Mouse (Mus musculus): ENCODE data around the gene Gpr137c.

Gpr137c gene

GRCm38 (mm10) chr14:45303939-45304338 is 84.4 kb downstream of the Gpr137c start:
- no peak for DNase-seq

- no peak for DNase-seq
Measured at GRCm38 (mm10) chr14:45304389-45304788, 84.9 kb downstream of the Gpr137c start.

DNA sequence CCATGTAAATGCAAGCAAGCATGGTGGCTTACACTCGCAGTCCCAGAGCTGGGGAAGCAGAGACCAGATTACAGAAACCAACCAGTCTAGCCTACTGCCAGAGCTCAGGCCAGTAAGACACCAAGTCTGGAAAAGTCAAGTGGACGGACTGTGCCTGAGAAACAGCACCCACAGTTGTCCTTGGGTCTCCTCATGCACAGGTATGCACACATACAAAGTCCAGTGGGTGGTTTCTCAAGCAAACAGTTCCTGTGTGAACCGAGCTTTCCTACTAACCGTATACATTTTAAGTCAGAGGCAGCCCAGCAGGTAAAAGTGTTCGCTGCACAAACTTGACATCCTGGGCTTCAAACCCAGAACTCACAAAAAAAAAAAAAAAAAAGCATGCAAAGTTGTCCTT is 86.3 kb downstream of the Gpr137c start:
- no peak for DNase-seq

DNA sequence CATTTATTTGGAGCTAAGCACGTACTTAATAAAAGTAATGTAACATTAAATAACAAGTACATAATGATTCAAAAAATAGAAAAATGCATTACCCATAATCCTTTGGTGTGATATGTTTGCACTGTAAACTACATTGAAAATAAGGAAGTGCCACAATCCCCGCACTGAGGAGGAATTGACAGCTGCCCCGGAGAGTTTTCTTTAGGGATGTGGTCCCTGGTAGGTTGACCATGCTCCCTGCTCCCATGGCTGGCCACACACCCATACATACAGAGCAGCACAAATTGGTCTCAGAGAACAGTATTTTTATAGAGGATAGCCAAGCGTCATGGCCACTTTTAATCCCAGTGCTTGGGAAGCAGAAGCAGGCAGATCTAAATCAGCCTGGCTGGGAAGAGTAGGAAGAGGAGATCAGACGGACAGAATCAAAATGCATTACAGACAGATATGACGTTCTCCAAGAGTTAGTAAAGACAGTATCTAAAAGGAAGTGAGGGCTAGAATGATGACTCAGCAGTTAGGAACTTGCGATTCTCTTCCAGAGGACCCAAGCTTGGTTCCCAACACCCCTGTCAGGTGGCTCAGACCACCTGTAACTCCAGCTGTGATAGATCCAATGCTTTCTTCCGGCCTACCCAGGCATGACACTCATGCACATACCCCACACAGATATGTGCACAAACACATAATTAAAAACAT is 88.3 kb downstream of the Gpr137c start:
- no peak for DNase-seq

DNA sequence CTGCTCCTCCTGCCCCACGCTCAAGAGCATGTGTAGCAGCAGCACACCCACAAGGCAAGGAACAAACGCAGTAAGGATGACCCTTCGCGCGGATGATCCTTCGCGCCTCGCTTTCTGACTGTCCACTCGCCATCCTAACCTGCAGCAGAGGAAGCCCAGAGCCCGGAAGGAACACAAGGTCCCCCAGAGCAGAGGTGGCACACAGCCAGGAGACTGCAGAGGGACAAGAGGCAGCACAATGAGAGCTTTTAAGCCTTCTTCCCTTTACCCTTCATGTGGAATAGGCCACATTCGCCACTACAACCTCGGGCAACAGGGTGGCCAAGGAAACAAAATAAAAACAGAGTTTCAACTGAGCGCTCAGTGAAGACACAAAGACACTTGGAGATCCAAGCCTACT is 90.1 kb downstream of the Gpr137c start:
- peak; percentile 36 to 49 for DNase-seq

DNA sequence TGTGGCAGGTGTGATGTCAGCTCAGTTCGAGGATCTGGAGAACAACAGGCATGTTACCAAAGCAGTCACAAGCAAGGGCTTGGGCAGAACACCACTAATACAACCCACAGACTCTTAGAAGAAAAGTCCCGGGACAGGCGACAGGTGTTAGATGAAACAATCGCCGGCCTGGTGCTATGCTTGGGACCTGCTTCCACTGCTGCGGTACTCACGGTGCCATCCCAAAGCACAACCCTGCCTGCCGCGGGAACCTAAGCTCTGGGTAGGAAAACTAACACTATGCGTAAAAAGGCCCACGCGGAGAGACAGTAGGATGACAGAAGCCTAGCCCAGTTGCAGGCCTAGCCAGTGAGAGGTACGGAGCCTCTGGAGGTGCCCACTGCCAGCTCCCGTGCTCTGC is 90.6 kb downstream of the Gpr137c start:
- no peak for DNase-seq

DNA sequence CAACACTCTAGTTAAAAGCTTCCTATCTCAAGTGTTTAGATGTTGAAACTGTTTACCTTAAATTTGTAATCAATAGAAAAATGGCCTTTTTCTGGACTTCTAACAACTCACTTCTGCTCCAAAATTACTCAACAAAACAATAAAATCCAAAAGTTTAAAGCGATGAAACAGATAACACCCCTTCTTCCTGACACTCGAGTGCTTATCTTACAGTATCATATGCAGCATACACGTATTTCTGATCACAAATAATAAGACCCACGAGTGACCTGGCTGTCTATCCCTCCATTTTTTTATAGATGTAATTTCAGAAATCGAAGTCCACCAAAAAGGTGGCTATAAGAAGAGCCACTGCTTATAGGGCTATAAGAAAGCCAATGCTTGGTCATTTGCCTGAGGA is 97.4 kb downstream of the Gpr137c start:
- no peak for DNase-seq

DNA sequence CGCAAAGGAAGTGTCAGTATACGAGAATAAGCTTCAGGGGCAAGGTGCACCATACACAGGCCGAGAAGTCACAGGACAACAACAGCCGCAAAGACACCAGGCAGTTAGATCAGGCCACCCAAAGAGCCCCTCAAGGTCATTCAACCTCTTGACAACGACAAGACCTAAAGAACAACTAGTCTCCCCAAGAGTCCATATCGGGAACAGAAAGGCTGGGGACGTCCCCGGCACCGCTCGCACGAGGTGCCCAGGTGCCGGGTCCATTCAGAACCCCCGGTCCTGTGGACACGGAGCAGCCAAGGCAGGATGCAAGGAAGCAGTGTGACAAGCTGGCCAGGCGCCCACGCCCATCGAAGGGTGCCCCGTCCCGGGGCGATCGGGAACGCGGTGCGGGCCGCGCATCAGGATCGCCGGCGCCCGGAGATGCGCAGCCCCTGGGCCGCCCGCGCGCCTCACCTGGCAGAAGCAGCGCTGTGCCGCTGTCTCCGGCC is 98.4 kb downstream of the Gpr137c start:
- no peak for DNase-seq

DNA sequence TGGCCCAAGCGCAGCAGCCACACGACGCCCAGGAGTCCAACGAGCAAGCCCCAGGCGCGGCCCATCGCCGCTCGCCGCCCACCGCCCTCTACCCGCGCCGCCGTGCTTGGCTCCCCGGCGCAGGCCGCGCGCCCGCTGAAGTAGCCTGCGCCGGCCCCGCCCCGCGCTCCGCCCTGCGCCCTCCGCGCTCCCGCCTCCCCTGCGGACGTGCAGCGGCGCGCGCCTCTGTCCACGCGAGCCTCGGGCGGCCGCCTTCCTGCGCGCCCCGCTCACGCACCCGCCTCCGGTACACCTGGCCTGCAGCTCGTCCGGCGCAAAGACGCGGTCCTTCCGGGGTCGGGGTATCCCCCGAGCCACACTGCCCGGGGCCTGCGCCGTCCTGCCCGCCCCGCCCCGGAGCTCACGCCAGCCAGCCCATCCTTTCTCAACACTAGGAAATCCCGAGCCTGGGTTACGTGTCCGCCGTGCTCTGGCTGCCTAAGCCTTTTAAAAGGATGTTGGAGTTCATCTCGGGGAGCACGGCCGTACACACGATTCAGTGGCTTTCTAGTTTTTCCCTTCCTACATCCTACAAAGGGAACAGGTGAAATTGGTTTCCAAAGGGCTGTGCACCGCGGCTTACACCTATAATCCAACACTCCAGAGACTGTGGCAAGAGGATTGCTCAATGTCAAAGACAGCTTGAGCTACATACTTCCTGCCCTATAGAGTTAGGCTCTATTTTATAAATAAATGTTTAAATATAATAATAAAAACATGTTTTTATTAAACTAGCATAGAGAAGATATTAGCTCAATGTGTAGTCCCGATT is 99.1 kb downstream of the Gpr137c start, which contains the start of gene Ero1l:
TSS of gene Ero1l (minus strand) at position 346 of the 811 bp plus-strand sequence.
- peak; percentile 80 to 91 for DNase-seq

- no peak for DNase-seq
Measured at GRCm38 (mm10) chr14:45319237-45319610, 99.7 kb downstream of the Gpr137c start.

- no peak for DNase-seq
Measured at GRCm38 (mm10) chr14:45320111-45320510, 100.6 kb downstream of the Gpr137c start.

DNA sequence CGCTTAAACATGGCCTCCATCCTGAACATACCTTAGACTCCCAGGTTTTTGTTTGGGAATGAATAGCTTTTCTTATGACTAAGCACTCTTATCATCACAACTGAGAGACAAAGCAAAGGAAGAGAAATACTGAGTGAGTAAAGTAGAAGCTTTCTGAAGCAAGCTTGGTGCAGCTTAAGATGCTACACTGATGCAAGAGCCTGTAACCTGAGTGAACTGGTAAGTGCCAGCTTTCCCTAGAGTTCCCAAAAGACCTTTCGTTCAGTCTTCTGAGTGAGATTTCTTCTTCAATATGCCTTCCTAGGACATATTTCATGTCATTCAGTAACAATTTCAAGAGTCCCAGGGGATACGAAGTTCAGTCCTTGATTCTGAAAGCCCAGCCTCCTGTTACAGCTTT is 101.5 kb downstream of the Gpr137c start:
- no peak for DNase-seq

GRCm38 (mm10) chr14:45321622-45322021 is 102.1 kb downstream of the Gpr137c start:
- no peak for DNase-seq

DNA sequence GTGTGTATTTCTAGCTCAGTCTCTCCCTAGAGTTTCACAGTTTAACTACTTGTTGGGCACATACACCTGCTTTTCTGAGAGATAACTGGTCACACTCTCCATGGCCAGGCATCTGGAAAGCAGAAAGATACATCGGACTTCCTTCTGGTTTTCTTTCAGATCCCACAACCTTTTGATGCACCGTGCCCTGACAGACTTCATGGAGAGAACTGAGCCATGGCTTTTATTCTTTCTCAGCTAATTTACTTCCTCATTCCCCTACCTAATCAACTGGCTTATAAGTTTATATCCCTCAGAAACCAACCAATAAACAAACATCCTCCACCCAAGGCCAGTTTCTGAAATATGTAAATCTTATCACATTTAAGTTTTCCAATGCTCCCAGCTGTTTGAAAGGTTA is 102.9 kb downstream of the Gpr137c start:
- DNase-seq, result no peak

DNA sequence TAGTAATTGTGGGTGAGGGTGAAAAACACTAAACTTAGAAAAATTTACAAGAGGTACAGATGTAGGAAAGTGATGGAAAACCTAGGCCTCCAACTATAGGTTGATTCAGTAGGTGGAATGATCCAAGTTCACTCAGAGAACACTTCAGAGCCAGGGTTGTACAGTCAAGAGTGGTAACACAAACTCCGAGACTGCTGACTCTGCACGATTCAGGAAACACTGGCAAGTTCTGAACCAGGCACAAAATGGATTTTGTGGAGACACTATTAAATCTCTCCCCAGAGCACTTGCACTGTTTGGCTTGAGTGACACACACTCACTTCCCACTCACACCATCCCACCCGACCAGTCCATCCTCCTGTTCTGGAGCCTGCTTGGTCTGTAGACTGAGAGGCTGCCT is 103.8 kb downstream of the Gpr137c start:
- no peak for DNase-seq

DNA sequence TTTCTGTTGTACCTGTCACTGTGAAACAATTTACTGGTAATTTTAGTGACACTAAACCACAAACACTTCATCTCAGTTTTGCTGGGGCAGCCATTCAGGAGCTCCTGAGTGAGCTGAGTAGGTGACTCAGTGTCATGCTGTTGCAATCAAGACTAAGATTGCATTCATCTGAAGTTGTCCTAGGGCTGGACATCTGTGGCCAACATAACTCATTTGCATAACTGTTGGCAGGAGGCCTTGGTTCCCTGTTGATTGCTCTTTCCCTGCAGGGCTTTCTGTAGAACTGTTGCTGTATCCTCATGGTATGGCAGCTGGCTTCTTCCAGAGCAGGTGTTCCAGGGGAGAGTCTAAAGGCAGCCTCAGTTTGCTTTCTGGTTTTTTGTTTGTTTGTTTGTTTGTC is 106.0 kb downstream of the Gpr137c start:
- no peak for DNase-seq

DNA sequence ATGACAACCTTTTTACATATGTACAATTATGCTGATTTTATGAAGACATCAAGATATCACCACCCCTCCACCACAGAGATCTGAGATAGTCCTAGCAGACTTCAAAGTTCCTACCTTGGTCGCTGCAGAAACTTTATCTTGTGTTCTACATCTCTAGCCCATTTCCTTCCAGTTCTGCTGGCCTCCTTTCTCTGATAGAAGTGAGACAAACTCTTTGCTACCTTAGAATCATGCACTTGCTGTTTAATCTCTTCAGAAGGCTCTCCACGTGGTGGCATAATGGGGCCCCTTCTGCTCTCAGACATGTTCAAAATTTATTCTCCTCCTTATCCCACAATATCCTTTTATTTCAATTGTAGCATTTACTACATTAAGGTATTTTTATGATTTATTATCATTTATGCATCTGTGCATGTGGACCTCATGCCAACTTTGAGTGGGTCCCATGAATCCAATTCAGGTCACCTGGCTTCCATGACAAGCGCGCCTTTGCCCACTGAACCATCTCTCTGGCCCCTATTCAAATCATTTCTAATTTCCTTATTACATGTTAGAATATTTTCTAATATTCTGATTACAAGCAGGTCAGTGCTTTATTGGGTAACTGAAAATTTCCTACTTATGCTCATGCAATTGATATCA is 108.7 kb downstream of the Gpr137c start:
- DNase-seq, result no peak

DNA sequence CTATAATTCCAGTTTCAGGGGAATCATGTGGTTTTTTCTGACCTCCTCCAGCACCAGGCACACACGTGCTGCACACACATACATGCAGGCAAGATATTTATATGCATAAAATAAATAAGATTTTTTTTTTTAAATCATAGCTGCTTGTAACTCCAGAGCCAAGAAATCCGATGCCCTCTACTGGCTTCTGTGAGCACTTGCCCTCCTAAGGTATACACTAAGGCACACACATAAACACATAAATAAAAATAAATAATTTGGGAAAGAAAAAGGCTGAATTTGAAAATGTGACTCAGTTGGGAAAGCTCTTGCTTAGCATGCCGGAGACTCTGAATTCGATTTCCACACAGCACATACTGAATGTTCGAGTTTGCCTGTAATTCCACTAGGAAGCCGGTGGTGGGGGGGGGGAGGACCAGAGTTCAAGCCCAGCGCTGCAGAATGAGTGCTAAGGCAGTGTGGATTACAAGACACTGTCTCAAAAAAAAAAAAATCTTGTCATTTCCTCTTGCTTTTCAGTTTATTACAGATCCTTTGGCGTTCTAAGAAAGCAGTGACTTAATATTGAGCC is 109.6 kb downstream of the Gpr137c start:
- no peak for DNase-seq

DNA sequence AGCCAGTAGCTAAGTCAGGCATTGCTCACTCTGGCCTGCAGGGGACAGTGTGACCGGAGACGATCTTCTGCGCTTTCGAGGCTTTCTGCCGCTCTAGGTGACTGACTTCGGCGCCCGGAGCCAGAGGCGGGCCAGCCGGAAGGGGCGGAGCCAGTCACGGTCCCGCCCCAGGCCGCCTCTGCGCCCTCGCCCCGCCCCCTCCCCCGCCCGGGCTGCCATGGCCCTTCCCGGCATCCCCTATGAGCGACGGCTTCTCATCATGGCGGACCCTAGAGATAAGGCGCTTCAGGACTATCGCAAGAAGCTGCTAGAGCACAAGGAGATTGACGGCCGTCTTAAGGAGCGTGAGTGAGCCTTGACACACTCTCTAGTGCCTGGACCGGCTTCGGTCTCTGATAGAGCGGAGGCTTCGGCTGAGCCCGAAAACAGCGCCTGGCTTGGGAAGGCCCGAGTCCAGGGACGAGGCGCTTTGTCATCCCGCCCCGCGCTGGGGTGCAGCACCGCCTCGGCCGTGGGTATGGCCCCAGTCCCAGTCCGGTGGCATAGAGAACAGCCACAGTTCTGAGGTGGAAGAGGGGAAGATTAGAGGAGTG is 110.2 kb downstream of the Gpr137c start, which contains the start of gene Psmc6:
TSS of gene Psmc6 (plus strand) at position 200 of the 593 bp plus-strand sequence.
- peak; percentile 90 to 95 for DNase-seq

Measured in kidney, postnatal 25 days (tissue).